Mouse (Mus musculus): ENCODE results near the gene Podxl.

DNA sequence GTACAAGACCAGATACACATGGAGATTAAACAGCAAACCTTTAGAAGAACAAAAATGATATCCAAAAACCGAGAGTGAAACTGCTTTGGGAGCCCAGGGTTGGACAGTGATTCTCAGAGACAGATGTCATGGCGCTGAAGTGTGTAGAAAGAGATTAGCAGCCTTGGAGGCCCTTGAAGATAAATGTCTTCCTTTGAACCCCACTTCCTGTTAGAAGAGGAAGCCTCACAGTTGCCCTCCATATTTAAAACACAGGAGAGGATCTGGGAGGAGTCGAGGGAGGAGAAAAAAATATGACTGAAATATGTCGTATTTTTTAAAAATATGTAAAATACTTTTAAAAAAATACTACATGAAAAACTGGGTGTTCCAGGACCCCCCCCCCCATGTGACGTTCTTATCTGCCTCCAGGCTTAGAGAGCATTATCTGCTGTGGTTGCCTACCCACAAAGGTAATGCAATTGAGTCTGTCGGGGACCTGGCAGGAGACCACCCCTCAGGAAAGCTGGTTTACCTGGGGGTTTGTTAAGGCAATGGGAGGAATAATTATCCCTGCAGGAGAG, 34.6 kb upstream of the Podxl start:
- TF ChIP-seq CTCF (IDR thresholded peaks at IDR 0.05; ENCODE audit: borderline replicate concordance, insufficient read depth, low read length) (no peak), POLR2A (IDR thresholded peaks at IDR 0.05; ENCODE audit: low read depth, low read length) (no peak)
